Mouse (Mus musculus) left cerebral cortex, adult 8-10 months (tissue): ENCODE results near the gene Pik3c2b. TPM values are rescaled to one million over a fixed set of nuclear protein-coding genes. Genes with fewer than 3 reads are reported as not detected.

Source experiments
- DNase-seq, 2 experiments: peaks; one replicate each; pipeline ENCODE4 v3.0.0; 2022; ENCODE audit warnings: low spot score in 2 of 2
- total RNA-seq, 4 experiments: library from RNA; stranded (reverse); gene quantifications; 2 replicates each; pipeline ENCODE4 v1.2.4; 2022

Pik3c2b gene
- total RNA-seq, 4 experiments from 2014 or later, result 19.4 to 22.5 (median 21.3) TPM

- peak; percentile 33 to 47 for DNase-seq
These were observed 26.4 kb downstream of the Pik3c2b start for GRCm38 (mm10) chr1:133071666-133072381.

GRCm38 (mm10) chr1:133073327-133073856, 27.9 kb downstream of the Pik3c2b start:
- DNase-seq, result no peak

GRCm38 (mm10) chr1:133074541-133074940, 29.1 kb downstream of the Pik3c2b start:
- no peak for DNase-seq

- DNase-seq, result no peak
These were observed 30.4 kb downstream of the Pik3c2b start for GRCm38 (mm10) chr1:133075651-133076400.

GRCm38 (mm10) chr1:133076681-133077514, 31.4 kb downstream of the Pik3c2b start:
- no peak for DNase-seq

- peak in 1 of 2 experiments; percentile 21 for DNase-seq
These were observed 32.3 kb downstream of the Pik3c2b start for GRCm38 (mm10) chr1:133077606-133078337.

GRCm38 (mm10) chr1:133078338-133078727, 32.9 kb downstream of the Pik3c2b start:
- DNase-seq, result no peak

GRCm38 (mm10) chr1:133079509-133079908, 34.0 kb downstream of the Pik3c2b start:
- DNase-seq, result no peak

- no peak for DNase-seq
These were observed 34.7 kb downstream of the Pik3c2b start for GRCm38 (mm10) chr1:133080079-133080561.

- DNase-seq, result no peak
These were observed 35.2 kb downstream of the Pik3c2b start for GRCm38 (mm10) chr1:133080717-133081116.

GRCm38 (mm10) chr1:133083003-133083546, 37.6 kb downstream of the Pik3c2b start:
- DNase-seq, result no peak

GRCm38 (mm10) chr1:133083942-133084625, 38.6 kb downstream of the Pik3c2b start:
- DNase-seq, result no peak

GRCm38 (mm10) chr1:133084708-133085416, 39.4 kb downstream of the Pik3c2b start:
- no peak for DNase-seq

- DNase-seq, result no peak
These were observed 39.9 kb downstream of the Pik3c2b start for GRCm38 (mm10) chr1:133085417-133085742.

GRCm38 (mm10) chr1:133086804-133087203, 41.3 kb downstream of the Pik3c2b start:
- no peak for DNase-seq

GRCm38 (mm10) chr1:133087206-133087905, 41.9 kb downstream of the Pik3c2b start:
- DNase-seq, result no peak

GRCm38 (mm10) chr1:133088196-133088595, 42.7 kb downstream of the Pik3c2b start:
- no peak for DNase-seq

GRCm38 (mm10) chr1:133089415-133089814, 43.9 kb downstream of the Pik3c2b start:
- no peak for DNase-seq

GRCm38 (mm10) chr1:133090641-133091040, 45.2 kb downstream of the Pik3c2b start:
- no peak for DNase-seq
